Mouse (Mus musculus) embryonic facial prominence, embryonic 11.5 days (tissue): ENCODE measurements around the gene Tbx4. TPM values are rescaled to one million over a fixed set of nuclear protein-coding genes. Genes with fewer than 3 reads are reported as not detected.
A peak's percentile ranks its signal among the peaks of the same experiment; 100 is the strongest.

Source experiments
- ATAC-seq: fragments of 200-750 bp; cut with Nextera tagmentation; replicated peaks from 2 replicates; pipeline ENCODE4 v1.8.0; 2017; ENCODE audit warnings: low read depth; ENCODE audit not compliant: insufficient number of reproducible peaks, low FRiP score, low TSS enrichment
- DNase-seq: peaks from one replicate; pipeline ENCODE4 v3.0.0-alpha.2; 2015; ENCODE audit warnings: low spot score
- H3K27ac ChIP-seq: fragments of 300-500 bp; sonication (generic); replicated peaks from 2 replicates; pipeline ENCODE4 v1.5.1; 2014; ENCODE audit warnings: mild to moderate bottlenecking, low read depth, low read length, control low read depth
- H3K27me3 ChIP-seq: fragments of 300-500 bp; sonication (generic); 2 replicates; pipeline ENCODE4 v1.6.1; 2014; ENCODE audit warnings: mild to moderate bottlenecking, low read length, moderate library complexity, mixed read lengths; ENCODE audit not compliant: control insufficient read depth, insufficient read depth
- H3K36me3 ChIP-seq: fragments of 300-500 bp; sonication (generic); replicated peaks from 2 replicates; pipeline ENCODE4 v1.6.1; 2014; ENCODE audit warnings: low read depth, mild to moderate bottlenecking, low read length, moderate library complexity, mixed read lengths; ENCODE audit not compliant: control insufficient read depth, insufficient read depth
- H3K4me1 ChIP-seq: fragments of 300-500 bp; sonication (generic); 2 replicates; pipeline ENCODE4 v1.6.1; 2014; ENCODE audit warnings: low read length, mixed read lengths; ENCODE audit not compliant: control insufficient read depth, insufficient read depth
- H3K4me2 ChIP-seq: fragments of 300-500 bp; sonication (generic); 2 replicates; pipeline ENCODE4 v1.6.1; 2014; ENCODE audit warnings: low read depth, mild to moderate bottlenecking, control low read depth, low read length, moderate library complexity
- H3K4me3 ChIP-seq: fragments of 300-500 bp; sonication (generic); 2 replicates; pipeline ENCODE4 v1.5.1; 2014; ENCODE audit warnings: low read depth, low read length, control low read depth
- H3K9ac ChIP-seq: fragments of 300-500 bp; sonication (generic); replicated peaks from 2 replicates; pipeline ENCODE4 v1.6.1; 2014; ENCODE audit warnings: mild to moderate bottlenecking, control low read depth, low read length
- H3K9me3 ChIP-seq: fragments of 300-500 bp; sonication (generic); replicated peaks from 2 replicates; pipeline ENCODE4 v1.6.1; 2016; ENCODE audit warnings: mild to moderate bottlenecking, low read length, inconsistent platforms, mixed read lengths; ENCODE audit not compliant: control insufficient read depth
- WGBS: fragments of 180-500 bp; shearing (Covaris S2); extraction: QIAGEN DNeasy Blood & Tissue Kit; methylation state at CpG from one replicate; pipeline ENCODE4 v1.1.7; 2014; 5-methylcytosine and 5-hydroxymethylcytosine counted together
- polyA plus RNA-seq: library from polyadenylated mRNA; unstranded; fragments of >200 nt; fragmentation: Nextera tagmentation; extraction: Ambion mirVana; gene quantifications from 2 replicates; pipeline ENCODE4 v1.2.1, GENCODE M21; 2014

Gene Tbx4
- polyA plus RNA-seq, 1 experiment from 2014 or later = 0.65 TPM

GRCm38 (mm10) chr11:85917993-85918325, 31.7 kb downstream of the Tbx4 start:
- Histone ChIP-seq H3K27ac (0 out of 2 replicates have a peak overlapping the region, but pooled peaks have one; percentile 43), H3K4me2 (no peak overlapping the region), H3K9me3 (no peaks in the 10 kb centered on the region), H3K27me3 (no peaks in the 10 kb centered on the region), H3K4me3 (no peak overlapping the region), H3K4me1 (peaks cover 10% of the 10 kb centered on the region), H3K9ac (no peak overlapping the region; the same call in 1 of the 2 replicates), H3K36me3 (no peaks in the 10 kb centered on the region; the same call in 1 of the 2 replicates)
- ATAC-seq = peak; percentile 68; the same call in 1 of the 2 replicates
- DNase-seq = peak; percentile 91
- 7% methylated on average over 11 of the region's 11 CpGs for WGBS

- H3K27me3 ChIP-seq = no peaks in the 10 kb centered on the region
- whole genome bisulfite sequencing = 30% methylated on average over 10 of the region's 10 CpGs
These were observed 32.2 kb downstream of the Tbx4 start for GRCm38 (mm10) chr11:85918388-85918940.

GRCm38 (mm10) chr11:85925294-85925743, 39.1 kb downstream of the Tbx4 start:
- peaks cover 2% of the 10 kb centered on the region; the same call in 1 of the 2 replicates for H3K4me1 ChIP-seq
- no peaks in the 10 kb centered on the region; the same call in 1 of the 2 replicates for H3K36me3 ChIP-seq
- no peaks in the 10 kb centered on the region for H3K9me3 ChIP-seq
- H3K9ac ChIP-seq = peak overlapping the region; percentile 33; the same call in 1 of the 2 replicates
- H3K4me2 ChIP-seq = peak overlapping the region; percentile 38
- ATAC-seq (no peak), DNase-seq (peak; percentile 54)
- peaks cover 3% of the 10 kb centered on the region; the same call in 1 of the 2 replicates for H3K27me3 ChIP-seq
- H3K4me3 ChIP-seq = 0 out of 2 replicates have a peak overlapping the region, but pooled peaks have one; percentile 0
- 9% methylated on average over 19 of the region's 19 CpGs for WGBS
- no peak overlapping the region for H3K27ac ChIP-seq

More at GRCm38 (mm10) chr11:85918388-85918940, 32.2 kb downstream of the Tbx4 start:
- Histone ChIP-seq H3K4me3 (no peak overlapping the region), H3K4me1 (peaks cover 10% of the 10 kb centered on the region), H3K4me2 (no peak overlapping the region), H3K9me3 (no peaks in the 10 kb centered on the region), H3K27ac (peak overlapping the region; percentile 43; the same call in 1 of the 2 replicates), H3K36me3 (no peaks in the 10 kb centered on the region; the same call in 1 of the 2 replicates), H3K9ac (no peak overlapping the region)
- ATAC-seq (no peak), DNase-seq (peak; percentile 55)

GRCm38 (mm10) chr11:85926287-85926764, 40.1 kb downstream of the Tbx4 start:
- Histone ChIP-seq H3K9me3 (no peaks in the 10 kb centered on the region), H3K27me3 (peaks cover 3% of the 10 kb centered on the region; the same call in 1 of the 2 replicates), H3K4me1 (peaks cover 2% of the 10 kb centered on the region; the same call in 1 of the 2 replicates), H3K27ac (no peak overlapping the region), H3K9ac (peak overlapping the region; percentile 29; the same call in 1 of the 2 replicates), H3K36me3 (no peaks in the 10 kb centered on the region), H3K4me3 (no peak overlapping the region), H3K4me2 (peak overlapping the region; percentile 36)
- ATAC-seq (no peak), DNase-seq (peak; percentile 34)
- 4% methylated on average over 16 of the region's 16 CpGs for WGBS

GRCm38 (mm10) chr11:85928106-85928505, 41.9 kb downstream of the Tbx4 start:
- Histone ChIP-seq H3K27ac (no peak overlapping the region), H3K27me3 (peaks cover 3% of the 10 kb centered on the region; the same call in 1 of the 2 replicates), H3K36me3 (no peaks in the 10 kb centered on the region), H3K9me3 (no peaks in the 10 kb centered on the region), H3K4me3 (no peak overlapping the region), H3K9ac (no peak overlapping the region), H3K4me2 (no peak overlapping the region), H3K4me1 (peaks cover 2% of the 10 kb centered on the region; the same call in 1 of the 2 replicates)
- DNase-seq = no peak
- 70% methylated on average over 4 of the region's 4 CpGs for WGBS
- ATAC-seq = no peak; the same call in 1 of the 2 replicates

GRCm38 (mm10) chr11:85929651-85930050, 43.4 kb downstream of the Tbx4 start:
- DNase-seq (no peak), ATAC-seq (no peak)
- Histone ChIP-seq H3K9me3 (no peaks in the 10 kb centered on the region), H3K4me3 (no peak overlapping the region), H3K27ac (no peak overlapping the region), H3K36me3 (no peaks in the 10 kb centered on the region), H3K27me3 (peaks cover 3% of the 10 kb centered on the region; the same call in 1 of the 2 replicates), H3K4me2 (no peak overlapping the region), H3K4me1 (peaks cover 2% of the 10 kb centered on the region; the same call in 1 of the 2 replicates), H3K9ac (no peak overlapping the region)
- 85% methylated on average over 6 of the region's 6 CpGs for WGBS

GRCm38 (mm10) chr11:85941785-85942570, 55.8 kb downstream of the Tbx4 start:
- no peaks in the 10 kb centered on the region for H3K27me3 ChIP-seq
- H3K9ac ChIP-seq = no peak overlapping the region; the same call in 1 of the 2 replicates

More at GRCm38 (mm10) chr11:85941785-85942570, 55.8 kb downstream of the Tbx4 start:
- H3K4me3 ChIP-seq = no peak overlapping the region
- H3K4me1 ChIP-seq = 0 out of 2 replicates have a peak, but pooled peaks cover 3% of the 10 kb centered on the region
- H3K36me3 ChIP-seq = no peaks in the 10 kb centered on the region
- DNase-seq (peak; percentile 70), ATAC-seq (peak; percentile 82; the same call in 1 of the 2 replicates)
- H3K4me2 ChIP-seq = no peak overlapping the region
- no peaks in the 10 kb centered on the region for H3K9me3 ChIP-seq
- WGBS = 29% methylated on average over 7 of the region's 7 CpGs
- peak overlapping the region; percentile 37 for H3K27ac ChIP-seq
